ENCODE assay signal across 8 mouse cellular contexts in the genomic region with DNA sequence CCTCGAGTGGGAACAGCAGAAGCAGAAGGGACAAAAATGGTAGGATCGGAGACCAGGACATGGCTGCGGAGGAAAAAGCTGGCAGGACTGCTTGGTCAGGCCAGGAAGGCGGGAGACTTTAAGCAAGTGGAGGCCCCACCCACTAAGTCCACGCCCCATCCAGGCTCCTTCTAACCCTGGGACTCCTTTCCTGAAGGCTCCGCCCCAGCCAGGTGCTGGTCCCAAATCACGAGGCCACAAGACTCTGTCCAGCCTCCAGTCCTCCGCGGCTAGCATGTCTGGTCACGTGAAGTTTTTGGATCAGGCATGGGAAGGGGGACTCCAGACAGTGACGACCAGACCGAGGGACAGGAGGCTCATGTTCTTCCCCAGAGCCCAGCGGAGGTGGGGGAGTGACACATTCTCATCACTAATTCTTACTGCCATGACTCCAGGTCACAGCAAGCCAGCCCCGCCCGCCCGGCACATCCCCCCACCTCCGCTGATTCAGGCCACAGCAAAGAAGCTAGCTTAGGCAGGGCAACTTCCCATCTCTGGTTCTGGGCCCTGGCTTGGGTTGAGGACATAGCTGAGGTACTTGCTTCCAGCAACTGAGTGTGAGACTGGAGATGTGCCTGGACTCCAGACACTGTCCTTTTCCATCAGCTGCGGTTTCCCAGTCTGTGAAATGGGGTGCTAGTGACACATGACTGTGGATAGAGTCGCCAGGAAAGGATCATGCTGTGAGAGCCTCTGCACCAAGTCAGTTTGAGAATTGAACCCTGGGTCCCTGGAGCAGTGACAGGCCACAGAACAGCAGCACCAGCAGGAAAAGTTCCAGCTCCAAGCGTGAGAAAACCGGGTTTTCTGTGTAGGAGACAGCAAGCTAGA. TPM values are rescaled to one million over a fixed set of nuclear protein-coding genes. Genes with fewer than 3 reads are reported as not detected.
A peak's percentile ranks its signal among the peaks of the same experiment; 100 is the strongest.
DNase-seq lines count a peak whose midpoint lies in the region; ATAC-seq and TF ChIP-seq lines count a peak whose summit lies in the region.

No protein-coding gene starts in this region.

- peaks cover 8% of the 10 kb centered on the region; the same call in 1 of the 2 replicates for H3K27me3 ChIP-seq in E14TG2a.4 (ENCODE audit: insufficient read depth, low read length)
- H3K27me3 ChIP-seq in erythroblast, embryonic 14.5 days (ENCODE audit: control insufficient read depth): no peaks in the 10 kb centered on the region
- no peaks in the 10 kb centered on the region for H3K27me3 ChIP-seq in heart, postnatal 0 days (ENCODE audit: control insufficient read depth, insufficient read depth, low read length)
- no peaks in the 10 kb centered on the region for H3K27me3 ChIP-seq in stomach, embryonic 15.5 days (replicated peaks)

- 0 out of 2 replicates have a peak, but pooled peaks have one; percentile 8 for ATAC-seq in heart, postnatal 0 days (ENCODE audit: insufficient read depth, low read depth)
- ATAC-seq in megakaryocyte progenitor cell, adult 5-6 weeks (replicated peaks; ENCODE audit: poor library complexity): 0 out of 2 replicates have a peak, but pooled peaks have one; percentile 15
- ATAC-seq in stomach, embryonic 15.5 days (ENCODE audit: insufficient read depth, low FRiP score, low read depth): peak; percentile 55

- peaks cover 97% of the 10 kb centered on the region for H3K4me1 ChIP-seq in E14TG2a.4 (replicated peaks; ENCODE audit: low read depth, low read length)
- H3K4me1 ChIP-seq in bone marrow, adult 2 months (ENCODE audit: control insufficient read depth, insufficient read depth, low read length): peaks cover 25% of the 10 kb centered on the region
- H3K4me1 ChIP-seq in erythroblast, embryonic 14.5 days (ENCODE audit: control insufficient read depth): peaks cover 85% of the 10 kb centered on the region
- H3K4me1 ChIP-seq in heart, postnatal 0 days (ENCODE audit: control insufficient read depth, insufficient read depth): peaks cover 14% of the 10 kb centered on the region
- H3K4me1 ChIP-seq in stomach, embryonic 15.5 days: peaks cover 17% of the 10 kb centered on the region

- TF ChIP-seq POLR2A in bone marrow, adult 2 months (IDR thresholded peaks at IDR 0.05; ENCODE audit: borderline replicate concordance, control insufficient read depth, low read depth, low read length): peak; percentile 48; the same call in 1 of the 2 replicates

- peak overlapping the region; percentile 73 for H3K4me2 ChIP-seq in heart, postnatal 0 days (ENCODE audit: low read depth, low read length)
- H3K4me2 ChIP-seq in stomach, embryonic 15.5 days: peak overlapping the region; percentile 77

- TF ChIP-seq EP300 in heart, postnatal 0 days (IDR thresholded peaks at IDR 0.05; ENCODE audit: low read depth): no peak

- H3K4me3 ChIP-seq in E14TG2a.4 (replicated peaks; ENCODE audit: low read length): peak overlapping the region; percentile 80
- peak overlapping the region; percentile 82 for H3K4me3 ChIP-seq in bone marrow, adult 2 months (replicated peaks; ENCODE audit: control insufficient read depth, low read depth, low read length)
- peak overlapping the region; percentile 69 for H3K4me3 ChIP-seq in erythroblast, embryonic 14.5 days (replicated peaks)
- H3K4me3 ChIP-seq in heart, postnatal 0 days (ENCODE audit: low read depth, low read length): peak overlapping the region; percentile 43
- peak overlapping the region; percentile 43 for H3K4me3 ChIP-seq in stomach, embryonic 15.5 days (replicated peaks)

- 20% methylated on average over 21 of the region's 21 CpGs for WGBS in bone marrow, adult 2 months
- 14% methylated on average over 21 of the region's 21 CpGs for WGBS in heart, postnatal 0 days
- WGBS in stomach, embryonic 15.5 days: 10% methylated on average over 21 of the region's 21 CpGs

- TF ChIP-seq CTCF in E14TG2a.4 (conservative IDR thresholded peaks at IDR 0.05; ENCODE audit: low read length): no peak
- TF ChIP-seq CTCF in bone marrow, adult 2 months (IDR thresholded peaks at IDR 0.05; ENCODE audit: control insufficient read depth, insufficient read depth, low read length): peak; percentile 1; the same call in 1 of the 2 replicates
- TF ChIP-seq CTCF in heart, postnatal 0 days (IDR thresholded peaks at IDR 0.05; ENCODE audit: low read depth): no peak

- no peak for DNase-seq in heart, postnatal 0 days (ENCODE audit: low spot score)
- DNase-seq in kidney, postnatal 36 days: peak; percentile 92 to 95
- no peak for DNase-seq in frontal cortex, postnatal 14 days (ENCODE audit: low spot score in 2 of 2)

- no peaks in the 10 kb centered on the region for H3K9me3 ChIP-seq in E14TG2a.4 (ENCODE audit: low read length)
- no peaks in the 10 kb centered on the region for H3K9me3 ChIP-seq in erythroblast, embryonic 14.5 days (ENCODE audit: control insufficient read depth, low read length)
- H3K9me3 ChIP-seq in heart, postnatal 0 days (replicated peaks; ENCODE audit: control insufficient read depth, low read length): no peaks in the 10 kb centered on the region
- no peaks in the 10 kb centered on the region for H3K9me3 ChIP-seq in stomach, embryonic 15.5 days

- H3K36me3 ChIP-seq in E14TG2a.4 (ENCODE audit: insufficient read depth, low read length): peaks cover 73% of the 10 kb centered on the region
- H3K36me3 ChIP-seq in erythroblast, embryonic 14.5 days (ENCODE audit: control insufficient read depth): peaks cover 57% of the 10 kb centered on the region
- peaks cover 33% of the 10 kb centered on the region for H3K36me3 ChIP-seq in heart, postnatal 0 days (replicated peaks; ENCODE audit: control insufficient read depth, insufficient read depth, low read length)
- H3K36me3 ChIP-seq in stomach, embryonic 15.5 days: peaks cover 23% of the 10 kb centered on the region; the same call in 1 of the 2 replicates

- peak overlapping the region; percentile 51 for H3K9ac ChIP-seq in heart, postnatal 0 days (replicated peaks; ENCODE audit: low read depth, low read length)
- H3K9ac ChIP-seq in stomach, embryonic 15.5 days: peak overlapping the region; percentile 33; the same call in 1 of the 2 replicates

- H3K27ac ChIP-seq in bone marrow, adult 2 months (ENCODE audit: control insufficient read depth, insufficient read depth, low read depth, low read length, poor library complexity): peak overlapping the region; percentile 70
- H3K27ac ChIP-seq in heart, postnatal 0 days (ENCODE audit: low read depth): no peak overlapping the region
- peak overlapping the region; percentile 70 for H3K27ac ChIP-seq in stomach, embryonic 15.5 days

RNA-seq across cellular contexts. Expression of gene Mpv17l2, which starts 6.1 kb away (rescaled TPM):
- 15.1 and 28.2 TPM in 2 replicates for polyA plus RNA-seq in bone marrow, adult 2 months (2011; ENCODE audit: insufficient read depth, insufficient read length, low replicate concordance, missing spikeins)
- 11.4 and 15.6 TPM in 2 replicates for polyA plus RNA-seq in erythroblast, embryonic 14.5 days (2012)
- 26.6 and 56.3 TPM in 2 replicates for total RNA-seq in heart, postnatal 0 days (2014; rRNA removed; ENCODE audit: low replicate concordance)
- 50.3 and 54.0 TPM in 2 replicates for polyA plus RNA-seq in heart, postnatal 0 days (2015; fragmentation: Nextera tagmentation; extraction: Ambion mirVana)
- total RNA-seq in megakaryocyte progenitor cell, adult 5-6 weeks (2015): 37.4 and 41.4 TPM in 2 replicates
- 10.2 and 10.4 TPM in 2 replicates for total RNA-seq in megakaryocyte progenitor cell, adult 5-6 weeks (2017)
- polyA plus RNA-seq in stomach, embryonic 15.5 days (2015; fragmentation: Nextera tagmentation; extraction: Ambion mirVana): 44.4 and 51.3 TPM in 2 replicates

RNA-seq across cellular contexts. Expression of gene Pik3r2, which starts 9.7 kb away (rescaled TPM):
- polyA plus RNA-seq in bone marrow, adult 2 months (2011; ENCODE audit: insufficient read depth, insufficient read length, low replicate concordance, missing spikeins): 12.8 and 19.5 TPM in 2 replicates
- 3.8 and 4.9 TPM in 2 replicates for polyA plus RNA-seq in erythroblast, embryonic 14.5 days (2012)
- 36.6 and 39.3 TPM in 2 replicates for total RNA-seq in heart, postnatal 0 days (2014; rRNA removed; ENCODE audit: low replicate concordance)
- 30.2 and 32.5 TPM in 2 replicates for polyA plus RNA-seq in heart, postnatal 0 days (2015; fragmentation: Nextera tagmentation; extraction: Ambion mirVana)
- 5.7 and 6.0 TPM in 2 replicates for total RNA-seq in megakaryocyte progenitor cell, adult 5-6 weeks (2015)
- 18.1 and 18.5 TPM in 2 replicates for total RNA-seq in megakaryocyte progenitor cell, adult 5-6 weeks (2017)
- polyA plus RNA-seq in stomach, embryonic 15.5 days (2015; fragmentation: Nextera tagmentation; extraction: Ambion mirVana): 58.1 and 58.4 TPM in 2 replicates

RNA-seq across cellular contexts. Expression of gene Rab3a, which starts 12.3 kb away (rescaled TPM):
- polyA plus RNA-seq in bone marrow, adult 2 months (2011; ENCODE audit: insufficient read depth, insufficient read length, low replicate concordance, missing spikeins): 9.7 and 13.3 TPM in 2 replicates
- polyA plus RNA-seq in erythroblast, embryonic 14.5 days (2012): 0.30 and 0.59 TPM in 2 replicates
- 21.4 and 40.3 TPM in 2 replicates for total RNA-seq in heart, postnatal 0 days (2014; rRNA removed; ENCODE audit: low replicate concordance)
- polyA plus RNA-seq in heart, postnatal 0 days (2015; fragmentation: Nextera tagmentation; extraction: Ambion mirVana): 32.7 and 32.8 TPM in 2 replicates
- total RNA-seq in megakaryocyte progenitor cell, adult 5-6 weeks (2015): 2.6 and 3.6 TPM in 2 replicates
- 2.1 and 6.6 TPM in 2 replicates for total RNA-seq in megakaryocyte progenitor cell, adult 5-6 weeks (2017)
- polyA plus RNA-seq in stomach, embryonic 15.5 days (2015; fragmentation: Nextera tagmentation; extraction: Ambion mirVana): 20.9 and 24.0 TPM in 2 replicates

RNA-seq across cellular contexts. Expression of gene Mast3, which starts 38.0 kb away (rescaled TPM):
- 20.5 and 70.7 TPM in 2 replicates for polyA plus RNA-seq in bone marrow, adult 2 months (2011; ENCODE audit: insufficient read depth, insufficient read length, low replicate concordance, missing spikeins)
- 3.7 and 4.8 TPM in 2 replicates for polyA plus RNA-seq in erythroblast, embryonic 14.5 days (2012)
- 3.0 and 5.6 TPM in 2 replicates for total RNA-seq in heart, postnatal 0 days (2014; rRNA removed; ENCODE audit: low replicate concordance)
- 2.3 and 3.2 TPM in 2 replicates for polyA plus RNA-seq in heart, postnatal 0 days (2015; fragmentation: Nextera tagmentation; extraction: Ambion mirVana)
- total RNA-seq in megakaryocyte progenitor cell, adult 5-6 weeks (2015): 48.7 and 50.0 TPM in 2 replicates
- total RNA-seq in megakaryocyte progenitor cell, adult 5-6 weeks (2017): 13.9 and 16.7 TPM in 2 replicates
- 13.3 and 16.5 TPM in 2 replicates for polyA plus RNA-seq in stomach, embryonic 15.5 days (2015; fragmentation: Nextera tagmentation; extraction: Ambion mirVana)

RNA-seq across cellular contexts. Expression of gene Il12rb1, which starts 41.4 kb away (rescaled TPM):
- 0.36 and 1.9 TPM in 2 replicates for polyA plus RNA-seq in bone marrow, adult 2 months (2011; ENCODE audit: insufficient read depth, insufficient read length, low replicate concordance, missing spikeins)
- polyA plus RNA-seq in erythroblast, embryonic 14.5 days (2012): 0.03 TPM in 1 of 2 replicates, not detected in the other
- total RNA-seq in heart, postnatal 0 days (2014; rRNA removed; ENCODE audit: low replicate concordance): 0.08 TPM in 1 of 2 replicates, not detected in the other
- polyA plus RNA-seq in heart, postnatal 0 days (2015; fragmentation: Nextera tagmentation; extraction: Ambion mirVana): not detected in 2 replicates
- total RNA-seq in megakaryocyte progenitor cell, adult 5-6 weeks (2015): 0.07 and 0.64 TPM in 2 replicates
- total RNA-seq in megakaryocyte progenitor cell, adult 5-6 weeks (2017): 1.0 and 1.7 TPM in 2 replicates
- polyA plus RNA-seq in stomach, embryonic 15.5 days (2015; fragmentation: Nextera tagmentation; extraction: Ambion mirVana): 0.26 and 0.43 TPM in 2 replicates

Comparison
In these comparisons a context has a peak if more than half of its experiments do, and no peak if none do; other contexts are left out.
1. DNase-seq: peak in kidney, postnatal 36 days (2 of 2); none in heart, postnatal 0 days (single experiment) and frontal cortex, postnatal 14 days (0 of 2).
2. Peak in every context shown above with its lines, with median percentiles within 50 percentile points of each other: H3K4me3 ChIP-seq and ATAC-seq.